Mouse (Mus musculus) left cerebral cortex, postnatal 25 days (tissue): ENCODE results near the gene Gm3558. TPM values are rescaled to one million over a fixed set of nuclear protein-coding genes. Genes with fewer than 3 reads are reported as not detected.
"Not testable (repeated sequence)": the region's sequence is repeated elsewhere in the genome, so short reads cannot be mapped to it uniquely, and the experiment has no call there.

Experiments
- DNase-seq, 2 experiments: peaks; one replicate each; pipeline ENCODE4 v3.0.0; 2022; ENCODE audit warnings: low spot score in 2 of 2, mixed read lengths in 1 of 2
- intact Hi-C: fragments of 180-260 bp; cut with DNase I; formaldehyde crosslinking; loops from one replicate; pipeline ENCODE4 v1.15.1; 2025
- total RNA-seq, 2 experiments: library from RNA; stranded (reverse); gene quantifications; 2 replicates each; pipeline ENCODE4 v1.2.3; 2021

Gm3558 gene
- 1 to 10 TPM; 4.8 to 6.4 TPM for total RNA-seq

GRCm38 (mm10) chr14:7568382-7568781 lies at the start of gene Gm3558:
Gm3558 (minus strand) TSS chr14:7568566.
- intact Hi-C loops, DNase-seq: not testable (repeated sequence)

DNA sequence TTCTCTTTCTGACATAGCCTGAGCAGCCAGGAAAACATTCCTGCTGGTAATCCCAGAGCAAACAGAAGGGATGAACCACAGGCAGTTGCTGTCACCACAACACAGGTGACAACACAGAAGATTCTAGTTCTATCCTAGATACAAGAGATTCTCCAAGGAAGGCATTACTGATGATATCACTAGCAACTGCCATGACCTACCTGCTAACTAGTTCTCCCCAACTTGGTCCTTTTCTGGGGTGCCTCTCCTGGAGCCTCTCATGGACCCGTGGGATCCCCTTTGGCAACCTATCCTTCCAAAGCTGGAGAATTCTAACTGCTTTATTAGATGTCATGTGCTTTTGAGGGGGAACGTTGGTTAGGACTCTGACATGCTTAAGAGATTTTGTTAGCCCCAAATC lies 27.1 kb upstream of the Gm3558 start, which contains the start of gene Gm10338:
Gm10338 (minus strand) TSS at position 101 of the 400 bp plus-strand sequence.
- intact Hi-C loops, DNase-seq: not testable (repeated sequence)

GRCm38 (mm10) chr14:7567890-7568289 lies 476 bp downstream of the Gm3558 start:
- DNase-seq = not testable (repeated sequence)

DNA sequence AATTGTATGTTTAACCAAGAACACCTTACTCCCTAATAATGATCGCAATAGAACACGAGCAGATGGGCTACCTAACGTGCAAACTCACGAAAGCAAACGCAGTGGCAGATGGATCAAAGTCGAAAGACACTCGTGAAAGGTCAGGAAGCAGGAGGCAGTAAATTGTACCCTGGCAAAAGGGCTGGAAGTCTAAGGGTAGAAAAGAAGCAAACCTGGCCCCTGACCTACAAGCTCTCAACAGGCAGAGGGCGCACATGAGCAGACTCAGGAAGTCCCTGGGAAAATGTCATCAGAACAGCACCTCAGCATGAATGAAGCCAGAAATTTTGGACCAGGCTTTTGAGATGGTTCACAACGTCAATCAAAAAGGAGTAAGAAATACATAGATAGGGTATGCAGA lies 1.1 kb downstream of the Gm3558 start:
- DNase-seq = peak in 1 of 2 experiments; percentile 21
- intact Hi-C loops = not testable (repeated sequence)

More at GRCm38 (mm10) chr14:7567890-7568289, 476 bp downstream of the Gm3558 start:
- intact Hi-C loops = not testable (repeated sequence)

Other genes with a start within 250 kb of the Gm3558 start
- not detected for gene Gm5797, start 236.2 kb downstream of the Gm3558 start, total RNA-seq
- gene Gm8374, start 203.4 kb downstream of the Gm3558 start, total RNA-seq = not detected
- gene Gm3755, start 117.6 kb downstream of the Gm3558 start, total RNA-seq = not detected
- gene Gm3752, start 84.8 kb downstream of the Gm3558 start, total RNA-seq = under 1 TPM in 1 of 2 experiments, not detected in 1; 0.53 TPM
- not detected for gene Gm10338, start 27.0 kb upstream of the Gm3558 start, total RNA-seq
- not detected for gene Gm10128, start 75.4 kb upstream of the Gm3558 start, total RNA-seq
- gene Gm26661, start 223.0 kb upstream of the Gm3558 start, total RNA-seq = not detected
- 10 to 100 TPM; 30.6 to 44.1 TPM for gene Flnb, start 249.4 kb upstream of the Gm3558 start, total RNA-seq